Mouse (Mus musculus): Measurements from ENCODE around the gene Ear6.
"Not testable (repeated sequence)": the region's sequence is repeated elsewhere in the genome, so short reads cannot be mapped to it uniquely, and the experiment has no call there.

The Ear6 gene

DNA sequence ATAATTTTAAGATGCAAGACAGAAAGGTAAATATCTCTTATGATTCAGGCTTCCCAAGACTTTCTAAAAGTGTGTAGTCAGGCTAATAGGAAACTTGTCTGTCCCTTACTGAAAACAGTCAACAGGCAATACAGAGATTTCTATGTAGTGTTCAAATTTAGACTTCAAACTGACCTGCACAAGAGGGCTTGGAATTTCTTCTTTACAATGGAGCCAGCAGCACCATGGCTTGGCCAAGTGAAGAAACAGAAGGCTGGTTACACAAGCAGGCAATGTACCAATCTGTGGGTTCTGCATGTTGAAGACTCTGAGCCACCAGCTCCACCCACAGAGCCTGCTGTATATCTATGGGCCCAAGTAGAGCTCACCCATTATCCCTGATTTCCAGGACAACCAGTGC is at the start of gene Ear6:
Ear6 (plus strand) TSS at position 301 of the 400 bp plus-strand sequence.
- no peak for DNase-seq (ENCODE audit: low spot score in 2 of 2)

DNA sequence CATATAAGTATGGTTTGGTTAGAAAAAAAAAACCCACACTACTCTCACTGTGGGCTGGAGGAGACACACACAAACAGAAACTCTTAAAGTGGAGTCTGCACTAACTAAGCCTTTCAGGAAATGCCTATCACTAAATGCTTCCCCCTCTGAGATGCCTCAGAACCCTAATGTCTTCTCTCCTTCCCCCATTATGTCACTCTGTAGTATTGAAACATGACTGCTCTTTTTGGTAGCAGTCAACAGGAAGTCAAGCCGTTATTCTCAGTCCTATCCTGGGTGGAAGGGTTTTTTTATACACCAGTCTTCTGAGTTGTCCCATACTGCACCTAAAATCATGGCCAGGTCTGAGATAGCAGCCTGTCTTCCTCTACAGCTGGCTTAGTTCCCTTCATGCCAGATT is 26.9 kb upstream of the Ear6 start:
- DNase-seq (ENCODE audit: low spot score in 2 of 2): no peak

DNA sequence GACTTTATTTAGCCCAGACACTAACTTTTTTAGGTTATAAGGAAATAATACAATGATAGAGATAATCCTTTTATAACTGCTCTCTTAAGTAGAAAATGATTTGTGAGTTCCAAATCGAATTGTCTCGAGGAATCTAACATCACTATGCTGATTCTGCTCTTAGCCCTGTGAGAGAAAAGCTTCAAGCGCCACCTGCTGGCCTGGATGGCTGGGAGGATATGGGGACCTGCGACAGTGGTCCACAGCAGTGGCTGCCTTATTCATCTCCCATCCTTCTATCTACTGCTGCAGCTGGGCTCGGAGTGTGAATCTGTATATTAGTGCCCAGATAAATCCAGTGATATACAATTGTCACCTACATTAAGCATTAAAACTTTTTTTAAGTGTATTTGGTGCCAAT is 25.7 kb upstream of the Ear6 start:
- DNase-seq (ENCODE audit: low spot score in 2 of 2): peak in 1 of 2 experiments; percentile 6

DNA sequence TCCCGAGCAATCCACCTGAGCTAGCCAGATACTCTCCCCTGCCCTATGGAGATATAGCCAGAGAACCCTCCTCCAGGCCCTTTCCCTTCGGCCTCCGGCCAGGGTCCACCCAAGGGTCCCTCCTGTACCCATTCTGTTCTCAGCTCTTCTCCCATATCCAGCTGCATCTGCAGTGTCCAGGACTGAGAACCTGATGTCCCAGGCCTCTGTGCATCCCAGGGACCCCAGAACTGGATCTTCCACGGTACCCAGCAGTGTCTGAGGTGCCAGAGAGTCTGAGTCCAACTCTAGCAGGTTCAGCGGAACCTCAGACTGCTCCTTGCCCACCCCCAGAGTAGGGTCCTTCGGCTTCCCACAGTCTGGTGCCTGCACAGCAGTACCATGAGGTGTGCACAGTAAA is 24.3 kb upstream of the Ear6 start:
- no peak for DNase-seq (ENCODE audit: low spot score in 2 of 2)

DNA sequence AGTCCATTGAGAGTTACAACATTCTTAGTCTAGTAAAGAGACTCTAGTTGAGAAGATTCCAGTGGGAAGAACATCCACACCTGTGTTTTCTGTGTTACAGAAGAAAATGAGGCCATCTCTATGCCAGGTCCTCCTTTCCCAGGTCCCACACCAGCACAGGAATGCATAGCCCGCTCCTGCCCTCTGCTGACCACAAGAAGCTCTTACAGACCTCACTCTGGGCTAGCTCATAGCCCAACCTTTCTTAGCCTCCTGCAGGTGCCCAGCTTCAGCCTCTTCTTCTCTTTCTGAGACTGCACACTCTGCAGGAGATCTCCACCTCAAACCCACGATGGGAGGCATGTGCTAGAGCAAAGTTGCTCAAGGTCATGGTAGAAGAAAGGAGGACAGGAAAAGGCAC is 15.0 kb upstream of the Ear6 start:
- DNase-seq (ENCODE audit: low spot score in 2 of 2): not testable (repeated sequence)

DNA sequence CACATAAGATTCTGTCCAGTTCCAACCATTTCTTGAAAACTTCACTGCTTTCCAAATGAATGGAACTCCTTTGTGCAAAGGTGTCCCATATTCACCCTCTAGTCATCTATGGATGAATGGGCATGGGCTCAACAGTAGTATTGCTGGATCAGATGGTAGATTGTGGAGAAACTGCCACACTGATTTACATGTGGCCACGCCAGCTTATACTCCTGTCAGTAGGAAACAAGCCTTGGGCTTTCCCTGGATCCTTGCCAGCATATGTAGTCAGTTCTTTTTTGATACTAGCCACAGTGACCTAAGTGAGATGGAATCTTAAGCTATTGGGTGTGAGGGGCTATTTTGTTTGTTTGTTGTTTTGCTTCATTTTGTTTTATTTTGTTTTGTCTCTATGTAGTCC is 11.2 kb upstream of the Ear6 start:
- DNase-seq (ENCODE audit: low spot score in 2 of 2): no peak

DNA sequence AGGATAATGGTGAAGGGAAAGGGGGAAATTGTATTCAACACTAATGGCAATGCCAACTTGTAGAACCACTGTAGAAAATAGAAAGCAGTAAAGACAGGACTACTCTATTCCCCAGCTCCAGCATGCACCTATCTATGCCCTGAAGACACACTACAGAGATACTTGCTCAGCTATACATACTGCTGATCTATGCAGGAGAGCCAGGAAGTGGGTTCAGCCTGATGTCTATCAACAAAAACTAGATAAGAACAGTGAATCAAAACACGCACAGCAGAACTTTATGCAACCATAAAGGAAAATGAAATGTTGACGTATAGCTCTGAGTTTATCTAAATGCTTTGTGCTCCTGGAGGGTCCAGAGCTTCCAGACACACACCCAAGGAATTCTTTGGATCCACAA is 10.7 kb upstream of the Ear6 start:
- DNase-seq (ENCODE audit: low spot score in 2 of 2): no peak

DNA sequence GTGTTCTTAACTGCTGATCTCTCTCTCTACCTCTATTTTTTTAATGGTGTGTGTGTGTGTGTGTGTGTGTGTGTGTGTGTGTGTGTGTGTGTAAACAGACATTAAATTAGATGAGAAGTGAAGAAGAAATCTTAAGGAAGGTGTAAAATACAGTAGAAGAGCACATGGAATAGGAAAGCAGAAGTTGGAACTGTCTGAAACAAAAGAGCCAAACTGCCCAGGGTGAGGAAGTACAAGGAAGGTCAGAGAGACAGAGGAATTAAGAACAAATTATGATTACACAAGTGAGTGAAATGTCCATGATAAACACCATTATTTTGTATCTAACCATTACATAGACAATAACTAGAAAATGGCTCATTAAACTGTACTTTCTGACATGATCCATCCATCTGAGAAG is 9.6 kb upstream of the Ear6 start:
- no peak for DNase-seq (ENCODE audit: low spot score in 2 of 2)

DNA sequence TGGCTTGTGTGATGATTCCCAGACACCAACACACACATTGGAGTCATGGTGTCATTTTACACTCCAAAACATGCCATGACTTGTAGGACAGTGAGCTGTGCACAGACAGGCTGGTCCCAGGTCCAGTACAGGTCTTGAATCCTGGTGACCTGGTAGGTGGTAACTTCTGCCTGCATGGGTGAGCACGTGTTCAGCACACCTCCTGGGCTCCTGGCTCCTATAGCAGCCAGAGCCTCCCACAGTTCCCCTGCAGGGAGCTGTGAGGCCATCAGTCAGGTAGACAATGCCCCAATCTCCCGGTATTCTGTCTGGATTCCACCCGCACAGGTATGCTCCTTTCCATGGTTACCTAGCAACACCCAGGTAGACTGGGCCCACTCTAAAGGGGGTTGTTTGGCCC is 6.9 kb upstream of the Ear6 start:
- DNase-seq (ENCODE audit: low spot score in 2 of 2): no peak

DNA sequence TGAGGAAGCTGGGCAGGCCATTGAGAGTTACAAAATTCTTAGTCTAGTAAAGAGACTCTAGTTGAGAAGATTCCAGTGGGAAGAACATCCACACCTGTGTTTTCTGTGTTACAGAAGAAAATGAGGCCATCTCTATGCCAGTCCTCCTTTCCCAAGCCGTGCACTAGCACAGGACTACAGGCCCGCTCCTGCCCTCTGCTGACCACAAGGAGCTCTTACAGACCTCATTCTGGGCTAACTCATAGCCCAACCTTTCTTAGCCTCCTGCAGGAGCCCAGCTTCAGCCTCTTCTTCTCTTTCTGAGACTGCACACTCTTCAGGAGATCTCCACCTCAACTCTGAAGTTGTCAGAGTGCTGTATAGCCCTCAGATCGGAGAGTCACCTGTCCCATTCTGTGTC is 2.5 kb upstream of the Ear6 start:
- not testable (repeated sequence) for DNase-seq (ENCODE audit: low spot score in 2 of 2)

DNA sequence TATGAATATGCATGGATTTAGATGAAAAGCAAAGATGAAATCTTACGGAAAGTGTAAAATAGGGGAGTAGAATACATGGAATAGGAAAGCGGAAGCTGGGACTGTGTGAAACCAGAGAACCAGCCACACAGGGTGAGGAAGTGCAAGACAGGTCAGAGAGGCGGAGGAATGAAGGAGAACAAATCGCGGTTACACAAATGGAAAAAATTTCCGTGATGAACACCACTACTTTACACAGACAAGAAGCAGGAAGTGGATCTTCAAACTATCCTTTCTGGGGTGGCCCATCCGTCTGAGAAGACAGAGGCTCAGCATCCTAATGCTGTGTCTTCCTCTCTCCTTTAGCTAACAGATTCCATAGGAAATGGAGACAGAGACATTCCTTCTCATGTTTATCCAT is 1.8 kb downstream of the Ear6 start:
- DNase-seq (ENCODE audit: low spot score in 2 of 2): not testable (repeated sequence)

DNA sequence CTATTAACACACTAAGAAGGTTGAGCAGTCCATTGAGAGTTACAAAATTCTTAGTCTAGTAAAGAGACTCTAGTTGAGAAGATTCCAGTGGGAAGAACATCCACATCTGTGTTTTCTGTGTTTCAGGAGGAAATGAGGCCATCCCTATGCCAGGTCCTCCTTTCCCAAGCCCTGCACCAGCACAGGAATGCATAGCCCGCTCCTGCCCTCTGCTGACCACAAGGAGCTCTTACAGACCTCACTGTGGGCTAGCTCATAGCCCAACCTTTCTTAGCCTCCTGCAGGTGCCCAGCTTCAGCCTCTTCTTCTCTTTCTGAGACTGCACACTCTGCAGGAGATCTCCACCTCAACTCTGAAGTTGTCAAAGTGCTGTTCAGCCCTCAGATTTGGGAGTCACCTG is 10.1 kb downstream of the Ear6 start:
- not testable (repeated sequence) for DNase-seq (ENCODE audit: low spot score in 2 of 2)

DNA sequence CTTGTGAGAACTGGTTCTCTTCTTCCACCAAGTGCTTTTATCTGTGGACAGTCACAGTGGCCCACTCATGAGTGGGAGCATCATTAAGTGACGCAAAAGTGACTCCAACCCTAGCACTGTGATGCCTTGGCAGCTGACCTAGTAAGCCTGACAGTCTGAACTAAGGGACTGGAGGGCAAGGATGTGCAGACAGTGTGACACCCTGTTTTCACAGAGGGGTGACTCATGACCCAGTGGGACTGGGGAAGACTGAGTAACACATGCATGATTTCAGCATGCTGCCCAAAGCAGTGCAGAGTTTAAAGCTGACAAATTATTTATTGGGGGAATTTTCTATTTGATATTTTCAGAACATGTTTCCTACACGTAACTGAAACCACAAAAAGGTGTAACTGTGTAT is 17.3 kb downstream of the Ear6 start:
- no peak for DNase-seq (ENCODE audit: low spot score in 2 of 2)

DNA sequence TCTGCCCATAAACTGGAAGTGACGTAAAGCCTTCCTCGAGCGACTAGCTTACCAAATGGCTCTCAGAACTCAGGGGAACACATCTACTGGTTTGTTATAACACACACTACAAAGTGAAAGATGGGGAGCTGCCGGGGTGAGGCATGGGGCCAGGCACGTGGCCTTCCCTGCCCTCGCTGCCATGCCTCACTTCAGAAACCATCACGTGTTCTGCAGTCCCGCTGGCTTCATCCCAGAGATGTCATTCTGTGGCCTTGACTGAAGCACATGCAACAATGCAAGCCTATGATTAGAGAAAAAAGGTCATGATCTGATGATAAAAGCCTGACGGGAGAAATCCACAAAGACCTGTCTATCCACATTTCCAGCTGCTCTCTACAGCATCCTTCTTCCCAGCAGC is 18.2 kb downstream of the Ear6 start:
- no peak for DNase-seq (ENCODE audit: low spot score in 2 of 2)

DNA sequence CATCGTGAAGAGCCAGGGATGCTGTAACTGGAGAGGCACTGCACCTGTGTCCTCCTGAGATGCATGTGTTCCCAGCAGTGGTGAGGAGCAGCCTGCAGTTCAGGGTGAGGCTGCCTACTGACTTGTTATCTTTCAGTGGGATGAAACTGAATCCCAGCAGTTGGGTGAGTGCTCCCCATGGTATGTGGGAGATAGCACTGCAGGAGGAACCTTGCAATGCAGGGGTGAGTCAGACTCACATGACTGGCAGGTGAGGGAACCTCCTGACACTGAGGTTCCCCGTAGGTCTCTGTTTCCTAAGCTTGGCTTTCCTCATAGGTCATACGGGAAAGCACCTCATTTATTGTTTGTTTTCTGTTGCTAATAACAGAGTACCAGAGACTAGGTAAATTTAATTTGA is 24.0 kb downstream of the Ear6 start:
- no peak for DNase-seq (ENCODE audit: low spot score in 2 of 2)

DNA sequence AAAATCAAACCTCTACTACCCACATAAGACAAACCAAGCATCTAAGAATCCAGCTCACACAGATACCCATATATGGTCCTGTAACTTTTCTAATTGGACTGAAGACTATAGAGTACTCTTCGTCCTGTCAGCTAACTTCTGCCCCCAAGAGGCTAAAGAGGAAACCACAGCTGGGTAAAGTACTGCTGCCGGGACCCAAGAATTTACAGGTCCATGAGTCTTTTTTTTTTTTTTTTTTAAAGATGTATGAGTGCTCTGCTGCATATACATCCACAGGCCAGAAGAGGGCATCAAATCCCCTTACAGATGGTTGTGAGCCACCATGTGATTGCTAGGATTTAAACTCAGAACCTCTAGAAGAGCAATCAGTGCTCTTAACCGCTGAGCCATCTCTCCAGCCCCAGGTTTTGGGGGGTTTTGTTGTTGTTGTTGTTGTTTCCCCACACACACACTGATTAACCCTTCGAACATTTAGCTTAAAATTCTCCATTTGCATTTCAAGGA is 30.1 kb downstream of the Ear6 start:
- peak; percentile 58 to 87 for DNase-seq (ENCODE audit: low spot score in 2 of 2)

DNA sequence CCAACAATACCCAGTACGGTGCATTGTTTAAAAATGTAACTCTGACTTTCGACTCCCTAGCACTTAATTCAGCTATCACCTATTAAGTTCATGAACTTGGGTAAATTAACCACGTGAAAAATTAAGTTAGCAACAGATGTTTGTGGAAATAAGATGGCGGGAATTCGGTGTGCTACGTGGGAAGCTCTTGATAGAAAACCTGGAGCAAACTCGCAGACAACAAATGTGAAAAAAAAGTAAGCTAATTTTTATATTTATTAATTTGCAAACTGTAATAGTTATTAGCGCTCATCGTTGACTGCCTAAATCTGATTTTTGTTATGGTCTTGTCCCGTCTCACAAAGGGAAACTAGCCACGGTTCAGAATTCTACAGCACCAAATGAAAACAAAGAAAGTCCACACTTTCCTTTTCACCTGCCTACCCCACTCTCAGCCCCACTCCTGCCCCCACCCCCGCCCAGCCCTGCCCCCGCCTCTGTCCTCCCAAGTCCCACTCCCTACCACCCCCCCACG is 30.6 kb downstream of the Ear6 start:
- no peak for DNase-seq (ENCODE audit: low spot score in 2 of 2)

DNA sequence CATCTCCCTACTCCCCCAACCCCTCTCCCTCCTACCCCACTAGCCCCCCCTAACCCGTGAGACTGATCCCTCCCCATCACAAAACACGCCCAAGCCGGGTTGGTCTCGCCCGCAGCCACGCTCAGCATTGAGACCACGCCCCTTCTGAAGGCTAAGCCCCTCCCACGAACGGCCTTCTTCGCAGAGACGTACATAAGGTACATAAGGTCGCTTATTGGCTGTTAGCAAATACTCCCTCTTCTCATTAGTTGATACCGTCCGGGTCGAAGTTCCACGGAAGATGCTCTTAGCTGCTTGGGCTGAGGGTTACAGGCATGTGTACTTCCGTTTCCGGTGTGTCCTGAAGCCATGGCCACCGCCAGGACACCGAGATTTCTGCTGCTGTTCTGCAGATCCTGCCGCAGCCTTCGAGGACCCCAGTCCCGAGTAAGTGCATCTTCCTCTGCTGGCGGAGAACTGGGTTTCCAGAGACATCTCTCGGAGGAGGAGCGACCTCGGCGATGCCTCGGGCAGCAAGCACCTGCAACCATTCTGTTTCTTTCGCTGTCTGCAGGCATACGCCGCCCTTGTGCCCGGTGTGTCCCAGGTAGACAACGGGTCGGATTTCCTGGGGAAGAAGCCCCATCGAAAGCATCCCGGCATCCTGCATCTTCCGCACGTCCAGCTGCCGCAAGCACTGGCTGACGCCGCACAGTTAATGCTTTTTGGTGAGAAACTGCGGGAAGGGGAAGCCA is 31.3 kb downstream of the Ear6 start, which contains the start of gene Mettl17:
Mettl17 (plus strand) TSS at position 245 of the 734 bp plus-strand sequence.
- DNase-seq (ENCODE audit: low spot score in 2 of 2): peak; percentile 95

DNA sequence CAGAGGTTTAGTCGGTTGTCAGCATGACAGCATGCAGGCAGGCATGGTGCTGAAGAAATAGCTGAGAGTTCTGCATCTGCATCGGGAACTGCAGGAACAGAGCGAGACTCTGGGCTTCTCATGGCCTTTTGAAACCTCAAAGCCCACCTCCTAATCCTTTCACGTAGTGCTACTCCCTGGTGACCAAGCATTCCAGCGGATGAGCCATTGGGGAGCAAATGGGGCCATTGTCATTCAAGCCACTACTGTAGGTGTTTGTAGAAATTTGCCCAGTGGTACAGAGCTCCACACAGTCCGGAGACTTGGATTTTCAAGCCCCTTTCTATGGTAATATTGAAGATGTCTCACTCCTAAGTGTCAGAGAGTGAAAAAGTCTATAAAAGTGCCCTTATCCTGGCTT is 32.6 kb downstream of the Ear6 start:
- no peak for DNase-seq (ENCODE audit: low spot score in 2 of 2)

DNA sequence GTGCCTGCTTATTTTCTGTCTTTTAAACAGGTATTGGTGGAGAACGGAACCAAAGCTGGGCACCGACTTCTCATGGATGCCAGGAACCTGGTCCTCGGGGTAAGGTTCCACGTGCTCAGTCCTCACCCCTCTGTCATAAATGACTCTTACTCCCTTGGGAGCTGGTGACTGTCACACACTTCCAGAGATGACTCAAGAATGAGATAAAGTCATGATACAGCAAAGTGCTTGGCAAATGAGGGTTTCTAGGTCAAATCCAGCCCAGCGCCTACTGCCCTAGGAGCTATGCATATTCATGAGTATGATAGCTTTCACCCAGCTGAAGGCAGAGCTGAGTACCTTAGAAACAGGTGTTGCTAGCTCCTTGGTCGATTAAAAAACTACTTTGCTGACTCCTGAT is 36.3 kb downstream of the Ear6 start:
- DNase-seq (ENCODE audit: low spot score in 2 of 2): no peak

DNA sequence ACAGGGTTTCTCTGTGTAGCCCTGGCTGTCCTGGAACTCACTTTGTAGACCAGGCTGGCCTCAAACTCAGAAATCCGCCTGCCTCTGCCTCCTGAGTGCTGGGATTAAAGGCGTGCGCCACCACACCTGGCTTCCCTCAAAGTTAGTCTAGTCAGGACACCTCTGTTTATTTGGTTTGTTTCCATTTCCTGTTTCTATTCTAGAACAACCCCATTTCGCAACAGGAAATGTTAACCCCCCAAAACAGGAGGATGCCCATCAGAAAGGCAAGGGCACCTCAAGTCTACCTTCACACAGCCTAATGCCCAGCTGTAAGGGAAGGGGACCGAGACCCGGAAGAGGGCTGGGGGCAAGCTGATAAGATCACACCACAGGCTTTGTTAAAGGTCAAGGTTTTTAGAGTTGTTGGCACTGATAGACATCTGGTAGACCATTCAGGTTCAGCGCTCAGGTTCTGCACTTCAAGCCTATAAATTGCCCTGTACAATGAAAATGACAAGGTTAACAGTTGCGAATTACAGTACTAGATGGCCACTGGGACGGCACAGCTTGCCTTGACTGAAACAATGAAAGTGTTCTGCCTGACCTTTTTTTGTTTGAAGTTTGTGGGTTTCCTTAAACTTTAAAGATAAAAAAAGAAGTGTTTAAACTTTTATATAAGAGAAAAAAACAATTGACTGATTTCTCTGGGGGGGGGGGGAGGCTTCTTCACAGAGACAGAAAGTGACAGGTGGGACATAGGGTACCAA is 38.9 kb downstream of the Ear6 start, which contains the start of gene Slc39a2:
Slc39a2 (plus strand) TSS at position 699 of the 749 bp plus-strand sequence.
- DNase-seq (ENCODE audit: low spot score in 2 of 2): no peak

DNA sequence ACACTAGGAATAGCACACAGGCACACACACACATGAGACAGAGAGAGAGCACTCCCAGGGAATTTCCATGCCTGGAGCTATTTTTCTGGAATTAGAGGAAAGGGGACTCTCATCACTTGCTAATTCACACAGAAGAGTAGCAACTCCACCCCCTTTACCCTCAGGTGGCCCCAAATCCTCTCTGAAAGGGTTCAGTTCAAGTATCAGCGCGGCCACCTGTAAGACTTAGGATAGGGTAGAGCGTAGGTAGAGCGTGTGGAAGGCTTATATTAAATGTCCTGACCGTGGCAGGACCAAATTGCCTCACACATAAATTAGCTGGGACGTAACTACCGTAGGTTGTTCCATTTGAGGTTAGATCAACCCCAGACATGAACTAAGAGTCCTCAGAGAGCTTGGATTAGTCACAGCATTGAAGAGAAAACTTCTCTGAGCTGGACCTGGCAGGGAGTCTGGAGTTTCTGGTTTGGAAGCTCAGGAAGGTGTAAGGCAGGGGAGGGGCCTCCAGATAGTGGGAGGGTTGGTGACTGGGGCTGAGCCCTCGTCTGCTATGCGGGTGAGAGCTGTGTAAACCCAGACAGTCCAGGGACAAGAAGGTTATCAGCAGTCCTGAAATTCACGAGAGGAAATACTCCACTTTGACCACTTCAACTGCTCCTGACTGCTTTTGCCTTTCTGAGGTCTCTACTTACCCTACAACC is 39.7 kb downstream of the Ear6 start:
- no peak for DNase-seq (ENCODE audit: low spot score in 2 of 2)
